Mouse (Mus musculus): Measurements from ENCODE around the gene Gm17581. TPM values are rescaled to one million over a fixed set of nuclear protein-coding genes. Genes with fewer than 3 reads are reported as not detected.

Gene Gm17581
- polyA plus RNA-seq, 1 experiment from 2014 or later, result not detected

DNA sequence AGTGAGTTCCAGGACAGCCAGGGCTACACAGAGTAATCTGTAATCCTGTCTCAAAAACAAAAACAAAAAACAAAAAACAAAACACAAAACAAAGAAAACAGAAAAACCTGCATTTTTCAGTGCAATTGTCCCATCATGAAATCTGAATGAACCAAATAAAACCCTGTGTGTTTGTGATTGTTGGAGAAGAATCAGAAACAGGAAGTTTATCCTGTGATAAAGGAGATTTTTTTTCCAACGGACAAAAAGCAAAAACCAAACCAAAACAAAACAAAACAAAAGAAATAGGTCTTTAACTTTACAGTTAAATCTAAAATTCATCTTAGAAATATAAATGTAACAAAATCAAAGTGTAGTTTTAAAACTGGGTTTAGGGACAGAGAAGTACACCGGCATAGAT lies 41.1 kb downstream of the Gm17581 start:
- ATAC-seq (replicated peaks; ENCODE audit: insufficient number of reproducible peaks, low FRiP score, low TSS enrichment, low read depth), result no peak
- H3K9ac ChIP-seq (replicated peaks; ENCODE audit: low read length), result no peak overlapping the region
- WGBS, result 74% methylated on average over 2 of the region's 2 CpGs
- H3K4me2 ChIP-seq (ENCODE audit: low read depth, low read length), result no peak overlapping the region
- no peak overlapping the region for H3K27ac ChIP-seq (replicated peaks; ENCODE audit: low read depth, low read length)
- no peak for DNase-seq (ENCODE audit: low spot score)
- H3K9me3 ChIP-seq (replicated peaks; ENCODE audit: control insufficient read depth, low read length), result no peaks in the 10 kb centered on the region
- no peaks in the 10 kb centered on the region for H3K4me1 ChIP-seq (ENCODE audit: control insufficient read depth, insufficient read depth, low read length)
- H3K27me3 ChIP-seq (ENCODE audit: control insufficient read depth, insufficient read depth, low read length), result no peaks in the 10 kb centered on the region
- H3K4me3 ChIP-seq (ENCODE audit: low read depth, low read length), result no peak overlapping the region
- no peaks in the 10 kb centered on the region for H3K36me3 ChIP-seq (replicated peaks; ENCODE audit: control insufficient read depth, insufficient read depth, low read depth, low read length)

- Histone ChIP-seq H3K9me3 (replicated peaks; ENCODE audit: control insufficient read depth, low read length) (no peaks in the 10 kb centered on the region), H3K4me2 (ENCODE audit: low read depth, low read length) (no peak overlapping the region), H3K27me3 (ENCODE audit: control insufficient read depth, insufficient read depth, low read length) (no peaks in the 10 kb centered on the region), H3K36me3 (replicated peaks; ENCODE audit: control insufficient read depth, insufficient read depth, low read depth, low read length) (no peaks in the 10 kb centered on the region), H3K27ac (replicated peaks; ENCODE audit: low read depth, low read length) (no peak overlapping the region), H3K4me1 (ENCODE audit: control insufficient read depth, insufficient read depth, low read length) (no peaks in the 10 kb centered on the region), H3K4me3 (ENCODE audit: low read depth, low read length) (no peak overlapping the region), H3K9ac (replicated peaks; ENCODE audit: low read length) (no peak overlapping the region)
- WGBS, result 84% methylated on average over 4 of the region's 4 CpGs
- no peak for ATAC-seq (replicated peaks; ENCODE audit: insufficient number of reproducible peaks, low FRiP score, low TSS enrichment, low read depth)
- DNase-seq (ENCODE audit: low spot score), result no peak
Observed at GRCm38 (mm10) chr2:155693136-155693535, 42.5 kb downstream of the Gm17581 start.

DNA sequence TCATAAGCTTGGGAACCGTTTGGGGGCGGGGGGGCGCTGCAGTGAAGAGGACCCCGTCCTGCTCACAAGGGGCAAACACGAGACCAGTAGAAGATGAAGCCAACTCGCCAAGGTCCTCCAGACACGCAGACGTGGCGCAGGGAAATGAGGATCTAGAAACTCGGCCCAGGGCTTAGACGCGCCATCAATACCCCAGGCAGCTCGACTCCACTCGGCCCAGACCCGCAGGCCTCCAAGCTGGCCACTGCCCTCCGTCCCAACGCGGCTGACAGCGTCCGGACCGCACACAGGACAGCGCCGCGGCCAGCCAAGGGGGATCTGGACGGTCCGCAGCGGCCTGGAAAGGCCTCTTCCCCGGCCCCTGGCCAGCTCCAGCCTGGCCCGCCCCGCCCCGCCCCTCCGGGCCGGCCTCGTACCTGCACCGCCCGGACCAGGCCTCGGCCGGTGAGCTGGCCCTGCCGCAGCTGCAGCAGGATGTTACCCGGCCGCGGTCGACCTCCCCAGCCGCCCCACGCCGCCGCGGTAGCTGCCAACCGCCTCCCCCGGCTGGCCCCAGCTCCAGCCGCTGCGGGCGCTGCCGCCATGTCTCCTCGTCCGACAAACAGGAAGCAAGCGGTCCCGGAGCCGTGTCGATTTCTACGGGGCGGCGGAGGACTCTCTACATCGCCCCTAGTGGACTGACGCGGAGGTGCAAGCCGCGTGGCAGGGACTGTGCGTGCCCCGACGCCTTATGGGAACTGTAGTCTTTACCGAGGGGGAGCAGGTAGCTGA lies 43.8 kb downstream of the Gm17581 start, which contains the start of gene Trpc4ap:
Trpc4ap (minus strand) TSS at position 662 of the 771 bp plus-strand sequence.
- Histone ChIP-seq H3K4me2 (ENCODE audit: low read depth, low read length) (peak within 1 kb of the TSS; percentile 66), H3K4me3 (ENCODE audit: low read depth, low read length) (peak within 1 kb of the TSS; percentile 75), H3K9ac (replicated peaks; ENCODE audit: low read length) (peak within 1 kb of the TSS; percentile 93), H3K27ac (replicated peaks; ENCODE audit: low read depth, low read length) (peak within 1 kb of the TSS; percentile 74; the same call in 1 of the 2 replicates), H3K4me1 (ENCODE audit: control insufficient read depth, insufficient read depth, low read length) (no peaks in the 10 kb centered on the region), H3K9me3 (replicated peaks; ENCODE audit: control insufficient read depth, low read length) (no peaks in the 10 kb centered on the region), H3K36me3 (replicated peaks; ENCODE audit: control insufficient read depth, insufficient read depth, low read depth, low read length) (no peaks in the 10 kb centered on the region), H3K27me3 (ENCODE audit: control insufficient read depth, insufficient read depth, low read length) (no peaks in the 10 kb centered on the region)
- DNase-seq (ENCODE audit: low spot score) (peak; percentile 96), ATAC-seq (replicated peaks; ENCODE audit: insufficient number of reproducible peaks, low FRiP score, low TSS enrichment, low read depth) (peak; percentile 91)
- WGBS, result under 1% methylated on average over 65 of the region's 72 CpGs

GRCm38 (mm10) chr2:155691336-155691722 lies 44.3 kb downstream of the Gm17581 start:
- DNase-seq (ENCODE audit: low spot score) (peak; percentile 3), ATAC-seq (replicated peaks; ENCODE audit: insufficient number of reproducible peaks, low FRiP score, low TSS enrichment, low read depth) (no peak)
- peak overlapping the region; percentile 75 for H3K4me3 ChIP-seq (ENCODE audit: low read depth, low read length)
- H3K27ac ChIP-seq (replicated peaks; ENCODE audit: low read depth, low read length), result 0 out of 2 replicates have a peak overlapping the region, but pooled peaks have one; percentile 74
- H3K4me2 ChIP-seq (ENCODE audit: low read depth, low read length), result peak overlapping the region; percentile 66
- no peaks in the 10 kb centered on the region for H3K9me3 ChIP-seq (replicated peaks; ENCODE audit: control insufficient read depth, low read length)
- H3K27me3 ChIP-seq (ENCODE audit: control insufficient read depth, insufficient read depth, low read length), result no peaks in the 10 kb centered on the region
- peak overlapping the region; percentile 93 for H3K9ac ChIP-seq (replicated peaks; ENCODE audit: low read length)
- H3K4me1 ChIP-seq (ENCODE audit: control insufficient read depth, insufficient read depth, low read length), result no peaks in the 10 kb centered on the region
- WGBS, result 9% methylated on average over 8 of the region's 8 CpGs
- no peaks in the 10 kb centered on the region for H3K36me3 ChIP-seq (replicated peaks; ENCODE audit: control insufficient read depth, insufficient read depth, low read depth, low read length)

DNA sequence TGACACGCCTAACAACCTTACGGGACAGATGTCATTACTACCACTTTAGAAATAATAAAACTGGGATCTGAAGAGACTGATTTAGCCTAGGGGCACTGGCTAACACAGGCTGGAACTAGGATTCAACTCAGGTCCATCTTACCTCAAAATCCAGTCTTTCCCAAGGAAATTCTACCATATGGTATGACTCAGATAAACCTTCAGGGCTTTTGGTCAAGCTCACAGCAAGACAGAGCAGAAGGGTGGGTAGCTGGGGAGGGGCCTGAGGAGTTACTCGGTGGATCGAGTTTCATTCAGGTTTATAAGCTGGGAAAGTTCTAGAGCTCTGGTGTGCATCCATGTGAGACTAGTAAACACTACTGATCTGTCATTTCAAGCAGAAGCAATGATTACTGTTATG lies 46.5 kb downstream of the Gm17581 start:
- WGBS, result 79% methylated on average over 4 of the region's 4 CpGs
- Histone ChIP-seq H3K27me3 (ENCODE audit: control insufficient read depth, insufficient read depth, low read length) (no peaks in the 10 kb centered on the region), H3K4me3 (ENCODE audit: low read depth, low read length) (no peak overlapping the region), H3K9me3 (replicated peaks; ENCODE audit: control insufficient read depth, low read length) (no peaks in the 10 kb centered on the region), H3K4me1 (ENCODE audit: control insufficient read depth, insufficient read depth, low read length) (no peaks in the 10 kb centered on the region), H3K27ac (replicated peaks; ENCODE audit: low read depth, low read length) (no peak overlapping the region), H3K4me2 (ENCODE audit: low read depth, low read length) (no peak overlapping the region), H3K9ac (replicated peaks; ENCODE audit: low read length) (no peak overlapping the region), H3K36me3 (replicated peaks; ENCODE audit: control insufficient read depth, insufficient read depth, low read depth, low read length) (no peaks in the 10 kb centered on the region)
- DNase-seq (ENCODE audit: low spot score) (no peak), ATAC-seq (replicated peaks; ENCODE audit: insufficient number of reproducible peaks, low FRiP score, low TSS enrichment, low read depth) (no peak)

- 96% methylated on average over 11 of the region's 11 CpGs for WGBS
- no peak for ATAC-seq (replicated peaks; ENCODE audit: insufficient number of reproducible peaks, low FRiP score, low TSS enrichment, low read depth)
- no peaks in the 10 kb centered on the region for H3K27me3 ChIP-seq (ENCODE audit: control insufficient read depth, insufficient read depth, low read length)
Observed at GRCm38 (mm10) chr2:155687746-155688145, 47.9 kb downstream of the Gm17581 start.

GRCm38 (mm10) chr2:155686572-155686971 lies 49.1 kb downstream of the Gm17581 start:
- no peak overlapping the region for H3K9ac ChIP-seq (replicated peaks; ENCODE audit: low read length)

More at GRCm38 (mm10) chr2:155687746-155688145, 47.9 kb downstream of the Gm17581 start:
- Histone ChIP-seq H3K9me3 (replicated peaks; ENCODE audit: control insufficient read depth, low read length) (no peaks in the 10 kb centered on the region), H3K27ac (replicated peaks; ENCODE audit: low read depth, low read length) (no peak overlapping the region), H3K9ac (replicated peaks; ENCODE audit: low read length) (no peak overlapping the region), H3K4me2 (ENCODE audit: low read depth, low read length) (no peak overlapping the region), H3K4me3 (ENCODE audit: low read depth, low read length) (no peak overlapping the region), H3K36me3 (replicated peaks; ENCODE audit: control insufficient read depth, insufficient read depth, low read depth, low read length) (no peaks in the 10 kb centered on the region), H3K4me1 (ENCODE audit: control insufficient read depth, insufficient read depth, low read length) (no peaks in the 10 kb centered on the region)
- no peak for DNase-seq (ENCODE audit: low spot score)

More at GRCm38 (mm10) chr2:155686572-155686971, 49.1 kb downstream of the Gm17581 start:
- no peak for ATAC-seq (replicated peaks; ENCODE audit: insufficient number of reproducible peaks, low FRiP score, low TSS enrichment, low read depth)
- Histone ChIP-seq H3K9me3 (replicated peaks; ENCODE audit: control insufficient read depth, low read length) (no peaks in the 10 kb centered on the region), H3K27me3 (ENCODE audit: control insufficient read depth, insufficient read depth, low read length) (no peaks in the 10 kb centered on the region), H3K36me3 (replicated peaks; ENCODE audit: control insufficient read depth, insufficient read depth, low read depth, low read length) (no peaks in the 10 kb centered on the region), H3K4me3 (ENCODE audit: low read depth, low read length) (no peak overlapping the region), H3K4me1 (ENCODE audit: control insufficient read depth, insufficient read depth, low read length) (no peaks in the 10 kb centered on the region), H3K27ac (replicated peaks; ENCODE audit: low read depth, low read length) (no peak overlapping the region), H3K4me2 (ENCODE audit: low read depth, low read length) (no peak overlapping the region)
- WGBS, result 89% methylated on average over 5 of the region's 5 CpGs
- DNase-seq (ENCODE audit: low spot score), result no peak
